Mouse (Mus musculus) hindbrain, embryonic 16.5 days (tissue): ENCODE data around the gene Carf. TPM values are rescaled to one million over a fixed set of nuclear protein-coding genes. Genes with fewer than 3 reads are reported as not detected.
"Not testable (repeated sequence)": the region's sequence is repeated elsewhere in the genome, so short reads cannot be mapped to it uniquely, and the experiment has no call there.

Experiments used
- ATAC-seq: fragments of 200-750 bp; cut with Nextera tagmentation; 2 replicates; pipeline ENCODE4 v1.8.0; 2017; ENCODE audit warnings: moderate TSS enrichment, moderate library complexity
- H3K27ac ChIP-seq: fragments of 300-500 bp; sonication (generic); 2 replicates; pipeline ENCODE4 v1.5.1; 2014; ENCODE audit warnings: low read depth, mild to moderate bottlenecking, control low read depth, low read length, moderate library complexity
- H3K27me3 ChIP-seq: fragments of 300-500 bp; sonication (generic); replicated peaks from 2 replicates; pipeline ENCODE4 v1.6.1; 2014; ENCODE audit warnings: low read length; ENCODE audit not compliant: control insufficient read depth, insufficient read depth
- H3K36me3 ChIP-seq: fragments of 300-500 bp; sonication (generic); 2 replicates; pipeline ENCODE4 v1.6.1; 2014; ENCODE audit warnings: mild to moderate bottlenecking, low read length, moderate library complexity, mixed read lengths; ENCODE audit not compliant: control insufficient read depth, insufficient read depth
- H3K4me1 ChIP-seq: fragments of 300-500 bp; sonication (generic); 2 replicates; pipeline ENCODE4 v1.6.1; 2014; ENCODE audit warnings: low read depth, low read length; ENCODE audit not compliant: control insufficient read depth, insufficient read depth
- H3K4me2 ChIP-seq: fragments of 300-500 bp; sonication (generic); 2 replicates; pipeline ENCODE4 v1.6.1; 2014; ENCODE audit warnings: mild to moderate bottlenecking, low read length, control low read depth, moderate library complexity
- H3K4me3 ChIP-seq: fragments of 300-500 bp; sonication (generic); 2 replicates; pipeline ENCODE4 v1.5.1; 2014; ENCODE audit warnings: mild to moderate bottlenecking, low read length, control low read depth, moderate library complexity
- H3K9ac ChIP-seq: fragments of 300-500 bp; sonication (generic); 2 replicates; pipeline ENCODE4 v1.6.1; 2014; ENCODE audit warnings: low read depth, mild to moderate bottlenecking, control low read depth, low read length, moderate library complexity
- H3K9me3 ChIP-seq: fragments of 300-500 bp; sonication (generic); 2 replicates; pipeline ENCODE4 v1.6.1; 2014; ENCODE audit warnings: mild to moderate bottlenecking, low read length, moderate library complexity; ENCODE audit not compliant: control insufficient read depth
- WGBS: fragments of 180-500 bp; shearing (Covaris S2); extraction: QIAGEN DNeasy Blood & Tissue Kit; methylation state at CpG from one replicate; pipeline ENCODE4 v1.1.7; 2014; 5-methylcytosine and 5-hydroxymethylcytosine counted together
- polyA plus RNA-seq: library from polyadenylated mRNA; unstranded; fragments of >200 nt; fragmentation: Nextera tagmentation; extraction: Ambion mirVana; gene quantifications from 2 replicates; pipeline ENCODE4 v1.2.1, GENCODE M21; 2015

Gene Carf
- polyA plus RNA-seq, 1 experiment from 2014 or later = 6.8 TPM

GRCm38 (mm10) chr1:60170251-60170650, 72.2 kb downstream of the Carf start:
- no peak for ATAC-seq
- H3K4me3 ChIP-seq = no peak overlapping the region
- 73% methylated on average over 2 of the region's 2 CpGs for whole genome bisulfite sequencing
- no peaks in the 10 kb centered on the region for H3K4me1 ChIP-seq
- H3K9me3 ChIP-seq = no peaks in the 10 kb centered on the region
- no peaks in the 10 kb centered on the region for H3K36me3 ChIP-seq
- no peaks in the 10 kb centered on the region for H3K27me3 ChIP-seq
- H3K9ac ChIP-seq = no peak overlapping the region
- no peak overlapping the region for H3K4me2 ChIP-seq
- H3K27ac ChIP-seq = no peak overlapping the region

- Histone ChIP-seq H3K36me3 (no peaks in the 10 kb centered on the region), H3K9ac (no peak overlapping the region), H3K4me2 (no peak overlapping the region), H3K9me3 (no peaks in the 10 kb centered on the region), H3K4me1 (no peaks in the 10 kb centered on the region), H3K4me3 (no peak overlapping the region), H3K27me3 (no peaks in the 10 kb centered on the region), H3K27ac (no peak overlapping the region)
- WGBS = 86% methylated on average over 3 of the region's 3 CpGs
- no peak for ATAC-seq
Measured at GRCm38 (mm10) chr1:60173119-60173518, 75.1 kb downstream of the Carf start.

- 77% methylated on average over 1 of the region's 1 CpGs for WGBS
- peaks cover 12% of the 10 kb centered on the region for H3K4me1 ChIP-seq
- H3K4me2 ChIP-seq, ATAC-seq, H3K36me3 ChIP-seq, H3K9me3 ChIP-seq, H3K27me3 ChIP-seq, H3K9ac ChIP-seq, H3K27ac ChIP-seq, H3K4me3 ChIP-seq: not testable (repeated sequence)
Measured at GRCm38 (mm10) chr1:60177814-60178213, 79.8 kb downstream of the Carf start.

- Histone ChIP-seq H3K9me3 (no peaks in the 10 kb centered on the region), H3K4me2 (peak overlapping the region; percentile 63), H3K27me3 (no peaks in the 10 kb centered on the region), H3K27ac (no peak overlapping the region), H3K36me3 (no peaks in the 10 kb centered on the region), H3K4me3 (peak overlapping the region; percentile 96), H3K9ac (peak overlapping the region; percentile 53), H3K4me1 (peaks cover 12% of the 10 kb centered on the region)
- 20% methylated on average over 4 of the region's 4 CpGs for WGBS
- no peak for ATAC-seq
Measured at GRCm38 (mm10) chr1:60179376-60179775, 81.3 kb downstream of the Carf start.

GRCm38 (mm10) chr1:60179932-60180783, 82.1 kb downstream of the Carf start, which contains the start of gene Nbeal1:
TSS of gene Nbeal1 (plus strand) at chr1:60180599.
- peaks cover 12% of the 10 kb centered on the region for H3K4me1 ChIP-seq
- WGBS = under 1% methylated on average over 63 of the region's 74 CpGs
- ATAC-seq = peak; percentile 99
- peak within 1 kb of the TSS; percentile 97 for H3K27ac ChIP-seq
- peak within 1 kb of the TSS; percentile 67 for H3K4me2 ChIP-seq
- no peaks in the 10 kb centered on the region for H3K27me3 ChIP-seq
- peak within 1 kb of the TSS; percentile 96 for H3K9ac ChIP-seq
- no peaks in the 10 kb centered on the region for H3K9me3 ChIP-seq
- no peaks in the 10 kb centered on the region for H3K36me3 ChIP-seq
- peak within 1 kb of the TSS; percentile 96 for H3K4me3 ChIP-seq

GRCm38 (mm10) chr1:60180784-60181221, 82.8 kb downstream of the Carf start:
- H3K4me2 ChIP-seq = peak overlapping the region; percentile 67
- peak overlapping the region; percentile 96 for H3K9ac ChIP-seq
- no peaks in the 10 kb centered on the region for H3K36me3 ChIP-seq
- H3K27ac ChIP-seq = peak overlapping the region; percentile 97
- H3K4me1 ChIP-seq = peaks cover 12% of the 10 kb centered on the region
- no peaks in the 10 kb centered on the region for H3K9me3 ChIP-seq
- ATAC-seq = no peak
- H3K27me3 ChIP-seq = no peaks in the 10 kb centered on the region
- under 1% methylated on average over 30 of the region's 30 CpGs for WGBS
- peak overlapping the region; percentile 96 for H3K4me3 ChIP-seq

- H3K4me1 ChIP-seq = no peaks in the 10 kb centered on the region
- no peak for ATAC-seq
- H3K36me3 ChIP-seq = no peaks in the 10 kb centered on the region
- H3K4me2 ChIP-seq = no peak overlapping the region
- H3K27me3 ChIP-seq = no peaks in the 10 kb centered on the region
- H3K4me3 ChIP-seq = no peak overlapping the region
- no peaks in the 10 kb centered on the region for H3K9me3 ChIP-seq
- no peak overlapping the region for H3K27ac ChIP-seq
- H3K9ac ChIP-seq = no peak overlapping the region
Measured at GRCm38 (mm10) chr1:60188454-60188853, 90.4 kb downstream of the Carf start.

GRCm38 (mm10) chr1:60196813-60197212, 98.8 kb downstream of the Carf start:
- H3K4me3 ChIP-seq = no peak overlapping the region
- WGBS = 80% methylated on average over 3 of the region's 3 CpGs
- no peaks in the 10 kb centered on the region for H3K9me3 ChIP-seq
- H3K4me2 ChIP-seq = no peak overlapping the region
- no peak overlapping the region for H3K9ac ChIP-seq
- H3K36me3 ChIP-seq = peaks cover 14% of the 10 kb centered on the region
- no peaks in the 10 kb centered on the region for H3K27me3 ChIP-seq
- no peak overlapping the region for H3K27ac ChIP-seq
- ATAC-seq = no peak
- no peaks in the 10 kb centered on the region for H3K4me1 ChIP-seq

GRCm38 (mm10) chr1:60199006-60199405, 101.0 kb downstream of the Carf start:
- peaks cover 25% of the 10 kb centered on the region for H3K36me3 ChIP-seq
- H3K4me1 ChIP-seq = no peaks in the 10 kb centered on the region
- no peaks in the 10 kb centered on the region for H3K27me3 ChIP-seq
- no peak overlapping the region for H3K27ac ChIP-seq
- 66% methylated on average over 4 of the region's 4 CpGs for WGBS
- H3K9ac ChIP-seq = no peak overlapping the region
- no peak overlapping the region for H3K4me2 ChIP-seq
- H3K4me3 ChIP-seq = no peak overlapping the region
- no peaks in the 10 kb centered on the region for H3K9me3 ChIP-seq
- ATAC-seq = no peak
